Mouse (Mus musculus): ENCODE data around the gene Phactr1. TPM values are rescaled to one million over a fixed set of nuclear protein-coding genes. Genes with fewer than 3 reads are reported as not detected.

Gene Phactr1
- total and polyA plus RNA-seq, 2 experiments = 0.16 to 0.28 TPM

DNA sequence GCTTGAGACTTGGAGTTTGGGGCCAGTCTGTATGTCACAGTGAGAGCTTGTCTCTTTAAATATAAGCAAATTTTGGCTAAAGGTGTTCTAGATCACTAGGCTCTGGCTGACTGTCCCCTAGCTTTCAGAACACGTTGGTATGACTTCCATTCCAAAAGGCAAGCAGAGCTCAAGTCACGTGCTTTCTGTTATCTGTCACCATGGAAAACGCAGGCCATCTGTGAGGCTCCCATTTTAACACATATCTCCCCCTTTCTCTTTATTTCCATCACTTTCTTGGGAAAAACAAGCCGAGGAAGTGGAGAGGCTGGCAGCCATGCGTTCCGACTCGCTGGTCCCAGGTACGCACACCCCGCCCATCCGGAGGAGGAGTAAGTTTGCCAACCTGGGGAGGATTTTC, 275.9 kb downstream of the Phactr1 start:
- Histone ChIP-seq H3K4me1 (ENCODE audit: control insufficient read depth, insufficient read depth, low read length) (peaks cover 2% of the 10 kb centered on the region; the same call in 1 of the 2 replicates), H3K79me2 (ENCODE audit: control insufficient read depth, insufficient read depth, low read length) (no peaks in the 10 kb centered on the region), H3K27me3 (ENCODE audit: control insufficient read depth, insufficient read depth, low read length) (no peaks in the 10 kb centered on the region), H3K27ac (replicated peaks; ENCODE audit: insufficient read depth, low read depth, low read length) (no peak overlapping the region), H3K36me3 (ENCODE audit: control insufficient read depth, insufficient read depth, low read length) (no peaks in the 10 kb centered on the region), H3K9ac (ENCODE audit: low read depth, low read length) (no peak overlapping the region), H3K4me3 (ENCODE audit: insufficient read depth, low read depth, low read length) (no peak overlapping the region)
- DNase-seq (ENCODE audit: extremely low read depth, low read depth, low spot score) = no peak
- no peak for TF ChIP-seq POLR2A (IDR thresholded peaks at IDR 0.05; ENCODE audit: extremely low read depth, insufficient read depth, low read length)
- TF ChIP-seq CTCF (IDR thresholded peaks at IDR 0.05; ENCODE audit: low read depth, low read length) = no peak
- 85% methylated on average over 10 of the region's 10 CpGs for WGBS

DNA sequence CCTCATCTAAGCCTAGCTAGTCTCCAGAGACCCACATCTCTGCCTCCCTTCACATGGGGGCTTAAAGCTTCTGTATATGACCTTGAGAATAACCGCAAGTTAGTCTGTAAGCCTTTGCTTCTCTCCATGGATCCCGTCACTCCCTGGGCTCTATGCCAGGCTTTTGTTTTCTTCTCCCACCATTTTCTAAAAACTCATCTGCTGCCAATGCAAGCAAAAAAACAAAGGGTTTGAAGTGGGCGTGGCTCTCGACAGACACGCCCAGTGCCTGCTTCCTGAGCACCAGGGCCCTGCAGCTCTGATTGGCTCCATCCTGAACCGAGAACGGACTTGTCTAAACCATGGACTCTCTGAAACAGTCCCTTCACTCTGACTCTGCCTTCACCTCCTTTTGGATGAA, 277.4 kb downstream of the Phactr1 start:
- H3K4me3 ChIP-seq (ENCODE audit: insufficient read depth, low read depth, low read length) = no peak overlapping the region
- H3K4me1 ChIP-seq (ENCODE audit: control insufficient read depth, insufficient read depth, low read length) = peaks cover 2% of the 10 kb centered on the region; the same call in 1 of the 2 replicates
- no peak overlapping the region for H3K27ac ChIP-seq (replicated peaks; ENCODE audit: insufficient read depth, low read depth, low read length)
- no peaks in the 10 kb centered on the region for H3K27me3 ChIP-seq (ENCODE audit: control insufficient read depth, insufficient read depth, low read length)
- H3K79me2 ChIP-seq (ENCODE audit: control insufficient read depth, insufficient read depth, low read length) = no peaks in the 10 kb centered on the region
- no peak overlapping the region for H3K9ac ChIP-seq (ENCODE audit: low read depth, low read length)
- WGBS = 73% methylated on average over 7 of the region's 7 CpGs
- H3K36me3 ChIP-seq (ENCODE audit: control insufficient read depth, insufficient read depth, low read length) = no peaks in the 10 kb centered on the region
- TF ChIP-seq POLR2A (IDR thresholded peaks at IDR 0.05; ENCODE audit: extremely low read depth, insufficient read depth, low read length) = no peak
- TF ChIP-seq CTCF (IDR thresholded peaks at IDR 0.05; ENCODE audit: low read depth, low read length) = no peak
- no peak for DNase-seq (ENCODE audit: extremely low read depth, low read depth, low spot score)

DNA sequence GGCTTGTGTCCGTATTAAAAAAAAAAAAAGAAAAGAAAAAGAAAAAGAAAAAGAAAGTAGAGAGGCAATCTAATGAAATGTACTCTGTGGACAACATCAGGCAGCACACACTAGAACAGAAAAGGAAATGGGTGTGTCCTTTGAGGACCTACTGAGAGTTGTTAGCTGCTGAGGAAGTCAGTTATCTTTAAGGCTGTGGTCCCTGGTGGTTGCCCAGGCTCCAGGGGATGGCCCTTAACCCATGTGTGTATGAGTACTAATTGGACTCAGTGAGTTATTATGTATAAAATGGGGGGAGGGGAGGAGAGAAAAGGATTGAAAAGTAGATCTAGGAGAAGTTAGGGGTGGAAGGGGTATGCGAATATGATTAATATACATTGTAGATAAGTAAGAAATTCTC, 278.4 kb downstream of the Phactr1 start:
- Histone ChIP-seq H3K9ac (ENCODE audit: low read depth, low read length) (no peak overlapping the region), H3K79me2 (ENCODE audit: control insufficient read depth, insufficient read depth, low read length) (no peaks in the 10 kb centered on the region), H3K36me3 (ENCODE audit: control insufficient read depth, insufficient read depth, low read length) (no peaks in the 10 kb centered on the region), H3K27me3 (ENCODE audit: control insufficient read depth, insufficient read depth, low read length) (no peaks in the 10 kb centered on the region), H3K4me3 (ENCODE audit: insufficient read depth, low read depth, low read length) (no peak overlapping the region), H3K27ac (replicated peaks; ENCODE audit: insufficient read depth, low read depth, low read length) (no peak overlapping the region), H3K4me1 (ENCODE audit: control insufficient read depth, insufficient read depth, low read length) (peaks cover 2% of the 10 kb centered on the region; the same call in 1 of the 2 replicates)
- TF ChIP-seq POLR2A (IDR thresholded peaks at IDR 0.05; ENCODE audit: extremely low read depth, insufficient read depth, low read length) (no peak), CTCF (IDR thresholded peaks at IDR 0.05; ENCODE audit: low read depth, low read length) (no peak)
- 77% methylated on average over 2 of the region's 2 CpGs for WGBS
- DNase-seq (ENCODE audit: extremely low read depth, low read depth, low spot score) = no peak

DNA sequence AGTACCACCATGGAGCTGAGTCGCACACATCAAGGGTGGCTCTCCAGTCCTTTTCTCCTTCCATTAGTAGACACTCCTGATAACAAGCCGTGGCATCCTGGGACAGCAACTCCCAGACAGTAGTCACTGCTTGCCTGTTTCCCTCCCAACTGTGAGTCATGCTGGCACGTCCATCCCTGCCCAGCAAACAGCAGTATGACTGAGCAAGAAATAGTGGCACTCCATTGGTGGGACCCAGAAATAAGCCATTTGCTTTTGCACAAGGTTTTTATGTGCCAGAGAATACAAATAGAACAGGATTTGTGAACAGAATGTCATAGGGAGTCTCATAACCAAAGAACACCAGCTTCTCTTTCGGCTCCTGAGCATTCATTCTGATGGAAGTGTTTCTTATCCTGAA, 281.1 kb downstream of the Phactr1 start:
- no peaks in the 10 kb centered on the region for H3K36me3 ChIP-seq (ENCODE audit: control insufficient read depth, insufficient read depth, low read length)
- no peaks in the 10 kb centered on the region for H3K79me2 ChIP-seq (ENCODE audit: control insufficient read depth, insufficient read depth, low read length)
- no peaks in the 10 kb centered on the region for H3K27me3 ChIP-seq (ENCODE audit: control insufficient read depth, insufficient read depth, low read length)
- H3K4me1 ChIP-seq (ENCODE audit: control insufficient read depth, insufficient read depth, low read length) = peaks cover 2% of the 10 kb centered on the region; the same call in 1 of the 2 replicates
- no peak overlapping the region for H3K9ac ChIP-seq (ENCODE audit: low read depth, low read length)
- TF ChIP-seq POLR2A (IDR thresholded peaks at IDR 0.05; ENCODE audit: extremely low read depth, insufficient read depth, low read length) (no peak), CTCF (IDR thresholded peaks at IDR 0.05; ENCODE audit: low read depth, low read length) (no peak)
- H3K27ac ChIP-seq (replicated peaks; ENCODE audit: insufficient read depth, low read depth, low read length) = no peak overlapping the region
- WGBS = 73% methylated on average over 4 of the region's 4 CpGs
- no peak for DNase-seq (ENCODE audit: extremely low read depth, low read depth, low spot score)
- no peak overlapping the region for H3K4me3 ChIP-seq (ENCODE audit: insufficient read depth, low read depth, low read length)

DNA sequence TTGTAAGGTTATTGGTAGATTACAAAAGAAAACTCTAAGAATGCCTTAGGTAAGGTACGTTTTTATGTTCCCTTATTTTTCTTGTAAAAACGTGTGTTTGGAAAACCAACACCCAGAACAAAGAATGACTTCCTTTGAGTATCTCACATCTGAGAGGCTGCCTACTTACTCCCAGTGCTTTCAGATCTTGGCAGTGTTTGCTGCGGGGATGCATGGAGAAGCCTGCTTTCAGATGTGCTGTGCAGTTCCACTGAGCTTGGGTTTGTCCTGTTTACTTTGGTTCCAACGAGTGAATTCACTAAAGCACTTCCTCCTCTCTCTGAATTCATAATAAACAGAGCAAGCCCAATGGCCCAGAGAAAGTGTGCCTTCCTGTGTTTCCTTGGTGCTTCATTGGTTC, 288.1 kb downstream of the Phactr1 start:
- H3K79me2 ChIP-seq (ENCODE audit: control insufficient read depth, insufficient read depth, low read length) = no peaks in the 10 kb centered on the region
- TF ChIP-seq CTCF (IDR thresholded peaks at IDR 0.05; ENCODE audit: low read depth, low read length) (no peak), POLR2A (IDR thresholded peaks at IDR 0.05; ENCODE audit: extremely low read depth, insufficient read depth, low read length) (no peak)
- no peaks in the 10 kb centered on the region for H3K36me3 ChIP-seq (ENCODE audit: control insufficient read depth, insufficient read depth, low read length)
- no peak for DNase-seq (ENCODE audit: extremely low read depth, low read depth, low spot score)
- H3K27ac ChIP-seq (replicated peaks; ENCODE audit: insufficient read depth, low read depth, low read length) = no peak overlapping the region
- 71% methylated on average over 4 of the region's 4 CpGs for WGBS
- H3K4me3 ChIP-seq (ENCODE audit: insufficient read depth, low read depth, low read length) = no peak overlapping the region
- H3K27me3 ChIP-seq (ENCODE audit: control insufficient read depth, insufficient read depth, low read length) = no peaks in the 10 kb centered on the region
- no peak overlapping the region for H3K9ac ChIP-seq (ENCODE audit: low read depth, low read length)
- no peaks in the 10 kb centered on the region for H3K4me1 ChIP-seq (ENCODE audit: control insufficient read depth, insufficient read depth, low read length)

DNA sequence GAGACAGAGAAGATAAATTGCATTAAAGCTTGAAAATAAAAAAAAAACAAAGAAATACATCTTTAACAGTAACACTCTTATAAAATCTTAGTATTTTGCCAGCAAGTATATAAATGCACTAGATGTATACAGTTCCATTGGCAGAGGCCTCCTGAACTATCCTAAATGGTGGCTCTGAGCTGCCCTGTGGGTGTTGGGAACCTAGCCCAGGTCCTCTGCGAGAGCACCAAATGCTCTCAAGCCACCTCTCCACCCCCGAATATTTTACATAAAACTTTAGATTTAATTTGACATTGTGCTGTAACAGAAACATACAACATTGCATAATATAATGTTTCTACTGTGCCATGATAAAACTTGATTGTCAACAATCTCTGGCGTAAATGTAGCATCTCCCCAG, 293.1 kb downstream of the Phactr1 start:
- Histone ChIP-seq H3K4me3 (ENCODE audit: insufficient read depth, low read depth, low read length) (no peak overlapping the region), H3K36me3 (ENCODE audit: control insufficient read depth, insufficient read depth, low read length) (no peaks in the 10 kb centered on the region), H3K79me2 (ENCODE audit: control insufficient read depth, insufficient read depth, low read length) (no peaks in the 10 kb centered on the region), H3K27me3 (ENCODE audit: control insufficient read depth, insufficient read depth, low read length) (no peaks in the 10 kb centered on the region), H3K27ac (replicated peaks; ENCODE audit: insufficient read depth, low read depth, low read length) (no peak overlapping the region), H3K4me1 (ENCODE audit: control insufficient read depth, insufficient read depth, low read length) (no peaks in the 10 kb centered on the region), H3K9ac (ENCODE audit: low read depth, low read length) (no peak overlapping the region)
- no peak for TF ChIP-seq POLR2A (IDR thresholded peaks at IDR 0.05; ENCODE audit: extremely low read depth, insufficient read depth, low read length)
- TF ChIP-seq CTCF (IDR thresholded peaks at IDR 0.05; ENCODE audit: low read depth, low read length) = no peak
- 86% methylated on average over 3 of the region's 3 CpGs for WGBS
- DNase-seq (ENCODE audit: extremely low read depth, low read depth, low spot score) = no peak
